Mouse (Mus musculus): ENCODE data around the gene Mnt. TPM values are rescaled to one million over a fixed set of nuclear protein-coding genes. Genes with fewer than 3 reads are reported as not detected.
A peak's percentile ranks its signal among the peaks of the same experiment; 100 is the strongest.

Mnt gene
- polyA plus RNA-seq, 1 experiment from 2014 or later, result 5.7 TPM

GRCm38 (mm10) chr11:74822746-74823440, 7.8 kb upstream of the Mnt start:
- DNase-seq (ENCODE audit: low spot score), result no peak
- 83% methylated on average over 7 of the region's 7 CpGs for WGBS
- no peaks in the 10 kb centered on the region for H3K9me3 ChIP-seq (replicated peaks)
- no peaks in the 10 kb centered on the region for H3K4me1 ChIP-seq
- H3K36me3 ChIP-seq, result peaks cover 40% of the 10 kb centered on the region
- no peak overlapping the region for H3K4me3 ChIP-seq
- no peak overlapping the region for H3K27ac ChIP-seq
- H3K27me3 ChIP-seq (ENCODE audit: low read depth, poor library complexity, severe bottlenecking), result 0 out of 2 replicates have a peak, but pooled peaks cover 5% of the 10 kb centered on the region

DNA sequence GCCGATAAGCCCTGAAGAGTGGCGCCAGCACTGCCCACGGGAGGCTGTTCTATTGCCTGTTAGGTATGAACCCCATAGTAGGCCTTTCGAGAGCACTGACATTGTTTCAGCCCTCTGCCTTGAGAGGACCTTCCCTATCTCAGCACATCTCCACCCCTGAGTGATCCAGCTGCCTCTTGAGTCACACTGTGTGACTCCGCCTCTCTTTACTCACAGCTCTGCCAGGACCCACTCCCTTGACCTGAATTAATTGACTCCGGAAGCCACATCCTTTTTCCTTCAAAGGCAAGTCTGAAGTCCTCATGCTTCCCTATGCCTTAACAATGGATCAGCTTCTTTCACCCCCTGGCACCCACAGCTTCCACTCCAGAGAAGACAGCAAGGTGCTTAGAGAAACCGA, 4.6 kb upstream of the Mnt start:
- H3K27ac ChIP-seq, result no peak overlapping the region
- H3K4me3 ChIP-seq, result no peak overlapping the region
- peaks cover 13% of the 10 kb centered on the region; the same call in 1 of the 2 replicates for H3K27me3 ChIP-seq (ENCODE audit: low read depth, poor library complexity, severe bottlenecking)
- peaks cover 18% of the 10 kb centered on the region for H3K36me3 ChIP-seq
- peaks cover 20% of the 10 kb centered on the region for H3K4me1 ChIP-seq
- 68% methylated on average over 7 of the region's 7 CpGs for WGBS
- no peaks in the 10 kb centered on the region for H3K9me3 ChIP-seq (replicated peaks)
- DNase-seq (ENCODE audit: low spot score), result no peak

GRCm38 (mm10) chr11:74826702-74827101, 4.0 kb upstream of the Mnt start:
- H3K4me1 ChIP-seq, result peaks cover 20% of the 10 kb centered on the region
- peaks cover 18% of the 10 kb centered on the region for H3K36me3 ChIP-seq
- H3K9me3 ChIP-seq (replicated peaks), result no peaks in the 10 kb centered on the region
- no peak for DNase-seq (ENCODE audit: low spot score)
- H3K27ac ChIP-seq, result no peak overlapping the region
- H3K27me3 ChIP-seq (ENCODE audit: low read depth, poor library complexity, severe bottlenecking), result peaks cover 13% of the 10 kb centered on the region; the same call in 1 of the 2 replicates
- H3K4me3 ChIP-seq, result no peak overlapping the region
- WGBS, result 91% methylated on average over 5 of the region's 5 CpGs

DNA sequence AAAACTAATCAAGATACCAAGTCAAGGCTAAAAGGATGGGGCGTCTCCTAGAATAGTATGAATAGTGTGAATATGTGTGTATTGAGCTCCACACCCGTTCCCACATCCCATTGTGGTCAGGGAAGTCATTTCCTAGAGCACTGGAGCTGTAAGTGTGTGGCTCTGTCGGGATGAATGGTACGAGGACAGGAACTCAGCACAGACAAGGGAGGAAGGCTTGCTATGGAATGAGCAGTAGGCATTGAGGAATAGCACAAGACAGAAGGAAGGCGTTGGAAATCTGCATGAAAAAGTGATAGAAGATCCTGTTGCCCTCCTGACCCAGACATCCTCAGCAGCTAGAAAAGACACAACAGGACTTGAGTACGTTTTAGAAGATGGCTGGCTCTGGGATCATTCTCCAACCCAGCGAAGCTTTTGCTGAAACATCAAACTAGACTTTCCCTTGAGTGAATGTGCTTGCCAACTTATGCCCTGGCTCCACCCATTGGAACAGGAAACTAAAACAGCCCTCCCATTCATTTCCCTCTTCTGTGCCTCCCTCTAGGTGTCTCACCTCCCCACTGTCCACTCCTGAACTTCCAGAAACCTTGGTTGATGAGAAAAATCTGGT, 2.8 kb upstream of the Mnt start:
- no peak overlapping the region for H3K27ac ChIP-seq
- 77% methylated on average over 7 of the region's 7 CpGs for WGBS
- no peaks in the 10 kb centered on the region for H3K9me3 ChIP-seq (replicated peaks)
- no peak for DNase-seq (ENCODE audit: low spot score)
- no peak overlapping the region for H3K4me3 ChIP-seq
- H3K36me3 ChIP-seq, result peaks cover 15% of the 10 kb centered on the region
- peaks cover 29% of the 10 kb centered on the region for H3K4me1 ChIP-seq
- H3K27me3 ChIP-seq (ENCODE audit: low read depth, poor library complexity, severe bottlenecking), result peaks cover 13% of the 10 kb centered on the region; the same call in 1 of the 2 replicates

- H3K4me3 ChIP-seq, result no peak overlapping the region
- no peak for DNase-seq (ENCODE audit: low spot score)
- H3K9me3 ChIP-seq (replicated peaks), result no peaks in the 10 kb centered on the region
- H3K4me1 ChIP-seq, result peaks cover 34% of the 10 kb centered on the region
- 22% methylated on average over 2 of the region's 2 CpGs for WGBS
- peaks cover 13% of the 10 kb centered on the region; the same call in 1 of the 2 replicates for H3K27me3 ChIP-seq (ENCODE audit: low read depth, poor library complexity, severe bottlenecking)
- H3K36me3 ChIP-seq, result peaks cover 9% of the 10 kb centered on the region
- no peak overlapping the region for H3K27ac ChIP-seq
These were observed 2.3 kb upstream of the Mnt start for GRCm38 (mm10) chr11:74828404-74828931.

- peaks cover 40% of the 10 kb centered on the region for H3K4me1 ChIP-seq
- H3K36me3 ChIP-seq, result peaks cover 4% of the 10 kb centered on the region; the same call in 1 of the 2 replicates
- 15% methylated on average over 11 of the region's 11 CpGs for WGBS
These were observed 1.7 kb upstream of the Mnt start for GRCm38 (mm10) chr11:74828965-74829550.

DNA sequence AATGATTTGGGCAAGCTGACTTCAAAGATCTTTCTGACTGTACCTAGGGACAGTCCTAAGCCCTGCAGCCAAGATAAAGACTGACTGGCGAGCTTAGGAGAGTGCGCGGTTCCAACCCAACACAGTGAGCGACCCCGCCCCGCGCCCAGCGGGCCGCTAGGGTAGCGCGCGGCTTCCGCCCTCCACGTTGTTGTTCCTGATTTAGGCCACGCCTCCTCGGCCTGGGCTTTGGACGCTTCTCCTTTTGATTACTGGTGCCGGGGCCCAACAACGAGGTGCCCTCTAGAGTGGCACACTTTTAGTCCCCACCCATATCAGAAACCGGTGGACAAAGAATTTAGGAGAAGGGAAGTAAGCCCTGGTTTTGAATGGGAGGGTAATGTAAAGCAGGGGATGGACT, 908 bp upstream of the Mnt start:
- WGBS, result 0% methylated on average over 20 of the region's 20 CpGs
- H3K4me1 ChIP-seq, result peaks cover 48% of the 10 kb centered on the region
- peak overlapping the region; percentile 87 for H3K27ac ChIP-seq
- DNase-seq (ENCODE audit: low spot score), result peak; percentile 86
- peak overlapping the region; percentile 74 for H3K4me3 ChIP-seq
- H3K27me3 ChIP-seq (ENCODE audit: low read depth, poor library complexity, severe bottlenecking), result peaks cover 13% of the 10 kb centered on the region; the same call in 1 of the 2 replicates
- H3K36me3 ChIP-seq, result peaks cover 2% of the 10 kb centered on the region; the same call in 1 of the 2 replicates
- no peaks in the 10 kb centered on the region for H3K9me3 ChIP-seq (replicated peaks)

More at GRCm38 (mm10) chr11:74828965-74829550, 1.7 kb upstream of the Mnt start:
- H3K27me3 ChIP-seq (ENCODE audit: low read depth, poor library complexity, severe bottlenecking), result peaks cover 13% of the 10 kb centered on the region; the same call in 1 of the 2 replicates
- H3K27ac ChIP-seq, result no peak overlapping the region
- H3K9me3 ChIP-seq (replicated peaks), result no peaks in the 10 kb centered on the region
- no peak for DNase-seq (ENCODE audit: low spot score)
- H3K4me3 ChIP-seq, result peak overlapping the region; percentile 74

DNA sequence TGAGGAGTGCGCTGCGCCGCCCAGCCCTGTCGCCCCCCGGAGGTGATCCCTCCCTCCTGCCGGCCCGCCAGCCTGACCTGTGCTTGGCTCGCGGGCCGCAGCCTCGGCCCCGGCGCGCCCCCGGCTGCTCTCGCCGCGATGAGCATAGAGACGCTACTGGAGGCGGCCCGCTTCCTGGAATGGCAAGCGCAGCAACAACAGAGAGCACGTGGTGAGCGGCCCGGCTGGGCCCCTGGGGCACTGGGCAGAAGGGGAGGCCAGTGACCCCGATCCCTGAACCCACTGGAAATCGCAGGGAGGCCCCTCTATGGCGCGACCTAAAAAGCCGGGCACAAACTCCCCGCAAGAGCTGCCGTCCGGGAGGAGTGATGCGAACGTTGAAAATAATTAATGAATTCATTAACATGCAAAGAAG, 478 bp downstream of the Mnt start:
- Histone ChIP-seq H3K36me3 (no peaks in the 10 kb centered on the region), H3K27ac (peak overlapping the region; percentile 87), H3K4me1 (peaks cover 56% of the 10 kb centered on the region), H3K27me3 (ENCODE audit: low read depth, poor library complexity, severe bottlenecking) (peaks cover 13% of the 10 kb centered on the region; the same call in 1 of the 2 replicates), H3K4me3 (peak overlapping the region; percentile 74), H3K9me3 (replicated peaks) (no peaks in the 10 kb centered on the region)
- WGBS, result under 1% methylated on average over 35 of the region's 35 CpGs
- DNase-seq (ENCODE audit: low spot score), result peak; percentile 76

DNA sequence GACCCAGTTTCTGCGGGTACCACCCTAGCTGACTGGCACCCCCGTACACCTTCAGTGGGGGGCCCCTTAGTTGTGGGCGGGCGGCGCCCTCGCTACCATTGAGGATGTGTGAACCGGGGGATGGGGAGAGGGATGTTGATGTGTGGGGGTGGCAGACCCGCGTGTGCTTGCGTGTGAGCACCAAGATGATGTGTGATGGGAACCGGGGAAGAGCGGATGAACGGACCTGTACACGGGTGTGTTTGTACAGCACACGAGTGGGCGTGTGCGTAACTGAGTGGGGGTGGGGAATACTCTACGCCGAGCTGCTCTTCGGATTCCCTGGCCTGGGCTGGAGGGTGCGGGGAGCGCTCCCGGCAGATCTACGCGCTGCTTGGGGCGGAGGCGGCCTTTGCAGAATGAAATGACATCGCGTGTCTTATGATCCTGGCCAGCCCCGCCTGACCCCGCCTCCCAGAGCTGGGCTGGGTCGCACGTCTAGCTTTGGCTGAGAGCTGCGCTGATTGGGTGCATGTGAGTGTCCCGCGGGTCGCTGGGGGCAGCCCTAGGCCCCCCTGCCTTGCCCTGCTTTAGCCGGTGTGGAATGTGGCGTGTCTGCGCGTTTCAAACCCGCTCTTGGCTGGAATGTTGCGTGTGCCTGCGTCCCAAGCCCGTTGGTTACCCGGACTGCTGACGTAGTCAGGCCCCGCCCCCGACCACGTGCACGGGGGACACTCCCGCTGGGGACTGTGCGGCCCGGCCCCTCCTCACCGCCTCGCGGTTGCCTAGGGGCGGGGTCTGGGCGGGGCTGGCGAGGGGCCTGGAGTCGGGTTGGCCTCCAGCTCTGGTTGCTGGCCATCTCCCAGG, 1.1 kb downstream of the Mnt start:
- peaks cover 6% of the 10 kb centered on the region for H3K36me3 ChIP-seq
- DNase-seq (ENCODE audit: low spot score), result peak; percentile 100
- peak overlapping the region; percentile 74 for H3K4me3 ChIP-seq
- no peaks in the 10 kb centered on the region for H3K9me3 ChIP-seq (replicated peaks)
- peaks cover 59% of the 10 kb centered on the region for H3K4me1 ChIP-seq
- WGBS, result under 1% methylated on average over 60 of the region's 61 CpGs
- peak overlapping the region; percentile 87 for H3K27ac ChIP-seq
- H3K27me3 ChIP-seq (ENCODE audit: low read depth, poor library complexity, severe bottlenecking), result peaks cover 13% of the 10 kb centered on the region; the same call in 1 of the 2 replicates

DNA sequence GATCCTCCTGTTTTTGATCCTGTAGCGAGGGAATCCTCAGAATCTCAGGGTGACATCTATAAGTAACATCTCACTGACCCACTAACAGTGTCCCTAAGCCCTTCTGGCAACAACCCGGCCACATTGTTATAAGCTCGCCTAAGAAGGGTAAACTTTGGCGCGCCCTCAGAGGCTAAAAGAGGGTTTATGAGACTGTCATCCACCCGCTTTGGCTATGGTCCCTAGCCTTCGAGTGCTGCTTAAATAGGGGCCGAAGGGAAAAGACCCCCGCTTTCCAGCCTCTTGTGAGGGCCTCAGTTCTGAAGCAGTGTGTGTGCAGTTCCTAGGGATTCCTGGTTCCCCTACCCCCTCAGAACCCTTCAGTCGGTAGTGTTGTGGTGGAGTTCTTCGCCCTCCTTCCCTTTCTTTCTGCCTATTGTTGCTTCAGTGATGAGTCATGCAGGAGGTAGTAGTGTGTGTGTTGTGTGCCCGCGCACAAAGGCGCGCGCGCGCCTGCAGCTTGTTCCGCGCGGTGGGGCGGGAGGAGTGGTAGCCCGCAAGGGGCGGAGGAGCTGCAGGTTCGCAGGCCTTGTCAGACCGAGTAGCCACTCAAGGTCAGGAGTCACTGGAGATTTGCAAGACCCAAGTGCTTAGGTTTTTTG, 1.9 kb downstream of the Mnt start:
- Histone ChIP-seq H3K4me3 (peak overlapping the region; percentile 74), H3K27me3 (ENCODE audit: low read depth, poor library complexity, severe bottlenecking) (peaks cover 8% of the 10 kb centered on the region; the same call in 1 of the 2 replicates), H3K9me3 (replicated peaks) (no peaks in the 10 kb centered on the region), H3K27ac (peak overlapping the region; percentile 87), H3K4me1 (peaks cover 67% of the 10 kb centered on the region), H3K36me3 (peaks cover 9% of the 10 kb centered on the region)
- WGBS, result 2% methylated on average over 26 of the region's 26 CpGs
- peak; percentile 60 for DNase-seq (ENCODE audit: low spot score)

GRCm38 (mm10) chr11:74833536-74834358, 3.0 kb downstream of the Mnt start:
- Histone ChIP-seq H3K4me1 (peaks cover 70% of the 10 kb centered on the region), H3K27ac (peak overlapping the region; percentile 87; the same call in 1 of the 2 replicates), H3K4me3 (peak overlapping the region; percentile 74), H3K27me3 (ENCODE audit: low read depth, poor library complexity, severe bottlenecking) (0 out of 2 replicates have a peak, but pooled peaks cover under 1% of the 10 kb centered on the region), H3K9me3 (replicated peaks) (no peaks in the 10 kb centered on the region), H3K36me3 (peaks cover 9% of the 10 kb centered on the region)
- WGBS, result 88% methylated on average over 8 of the region's 8 CpGs
- no peak for DNase-seq (ENCODE audit: low spot score)
